Mouse (Mus musculus): ENCODE data around the gene Smim26.

DNA sequence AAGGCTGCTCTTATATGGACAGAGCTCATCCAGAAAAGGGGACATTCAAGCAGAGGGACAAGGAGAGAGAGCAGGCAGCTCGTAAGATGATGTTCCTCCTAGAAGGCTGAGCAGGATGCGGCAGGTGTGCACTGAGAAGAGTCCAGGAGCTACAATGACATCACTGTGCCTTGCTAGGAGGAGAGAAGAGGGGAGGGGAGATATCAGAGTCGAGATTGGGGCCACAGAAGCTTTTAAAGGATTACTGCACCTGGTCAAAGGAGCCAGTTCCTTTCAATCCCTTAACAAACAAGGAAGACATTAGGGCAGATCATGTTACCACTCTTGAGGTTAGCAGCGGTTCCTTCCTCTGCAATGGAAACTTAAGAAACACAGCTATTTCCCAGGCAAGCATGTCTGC lies 46.3 kb upstream of the Smim26 start:
- TF ChIP-seq CTCF (IDR thresholded peaks at IDR 0.05) (no peak), POLR2A (IDR thresholded peaks at IDR 0.05; ENCODE audit: insufficient read depth, low read depth, low read length) (no peak), EP300 (IDR thresholded peaks at IDR 0.05; ENCODE audit: insufficient read depth, low read depth, low read length) (no peak)
